Mouse (Mus musculus) MEL (cell line): Measurements from ENCODE around the gene Fmo6. TPM values are rescaled to one million over a fixed set of nuclear protein-coding genes. Genes with fewer than 3 reads are reported as not detected.

ENCODE experiments used
- DNase-seq: peaks from one replicate; pipeline ENCODE4 v3.0.0; 2011; ENCODE audit warnings: low read depth, low spot score
- H3K27ac ChIP-seq: 2 replicates; pipeline ENCODE4 v1.5.1; 2012; ENCODE audit warnings: low read depth, mild to moderate bottlenecking, control low read depth, low read length, moderate library complexity; ENCODE audit not compliant: control insufficient read depth
- H3K27me3 ChIP-seq, 2 experiments: fragments of 150-350 bp in 1 of 2; sonication (generic) in 1 of 2; 2 replicates each; pipeline ENCODE4 v1.6.1; 2012; ENCODE audit warnings: low read length in 2 of 2, mild to moderate bottlenecking in 2 of 2, improper control_type of control experiment in 1 of 2, moderate library complexity in 1 of 2; ENCODE audit not compliant: insufficient read depth in 2 of 2, control insufficient read depth in 1 of 2
- H3K36me3 ChIP-seq, 2 experiments: 2 replicates each; pipeline ENCODE4 v1.6.1; 2012 to 2014; ENCODE audit warnings: low read length in 2 of 2, improper control_type of control experiment in 1 of 2, inconsistent platforms in 1 of 2, mild to moderate bottlenecking in 1 of 2; ENCODE audit not compliant: insufficient read depth in 2 of 2, control insufficient read depth in 1 of 2
- H3K4me1 ChIP-seq, 2 experiments: fragments of 150-350 bp in 1 of 2; sonication (generic) in 1 of 2; 2 replicates each; pipeline ENCODE4 v1.6.1; 2012; ENCODE audit warnings: low read length in 2 of 2, improper control_type of control experiment in 1 of 2, mild to moderate bottlenecking in 1 of 2; ENCODE audit not compliant: insufficient read depth in 2 of 2, control insufficient read depth in 1 of 2
- H3K4me3 ChIP-seq, 2 experiments: fragments of 150-350 bp in 1 of 2; sonication (generic) in 1 of 2; 2 replicates each; pipeline ENCODE4 v1.5.1; 2012; ENCODE audit warnings: low read depth in 2 of 2, low read length in 2 of 2, mild to moderate bottlenecking in 2 of 2, moderate library complexity in 2 of 2, control low read depth in 1 of 2, improper control_type of control experiment in 1 of 2; ENCODE audit not compliant: control insufficient read depth in 1 of 2, insufficient read depth in 1 of 2
- H3K79me2 ChIP-seq: 2 replicates; pipeline ENCODE4 v1.6.1; 2012; ENCODE audit warnings: mild to moderate bottlenecking, low read length, moderate library complexity; ENCODE audit not compliant: control insufficient read depth, poor library complexity, insufficient read depth
- H3K9ac ChIP-seq: 2 replicates; pipeline ENCODE4 v1.6.1; 2012; ENCODE audit warnings: low read depth, mild to moderate bottlenecking, control low read depth, low read length, moderate library complexity; ENCODE audit not compliant: control insufficient read depth, poor library complexity, severe bottlenecking
- H3K9me3 ChIP-seq: fragments of 150-350 bp; sonication (generic); replicated peaks from 2 replicates; pipeline ENCODE4 v1.6.1; 2012; ENCODE audit warnings: mild to moderate bottlenecking, low read length, improper control_type of control experiment, moderate library complexity; ENCODE audit not compliant: insufficient read depth
- CHD2 ChIP-seq: IDR thresholded peaks from 2 replicates; pipeline ENCODE4 v1.6.1; 2011; ENCODE audit warnings: low read length, improper control_type of control experiment
- CTCF ChIP-seq, 3 experiments: IDR thresholded peaks in 2 of 3; conservative IDR thresholded peaks in 1 of 3; 2 replicates each; pipeline ENCODE4 v1.5.1; 2011 to 2012; ENCODE audit warnings: low read length in 3 of 3, low read depth in 2 of 3, mild to moderate bottlenecking in 2 of 3, improper control_type of control experiment in 1 of 3, inconsistent platforms in 1 of 3, mixed read lengths in 1 of 3, moderate library complexity in 1 of 3; ENCODE audit not compliant: control insufficient read depth in 1 of 3, insufficient read depth in 1 of 3, poor library complexity in 1 of 3, severe bottlenecking in 1 of 3
- EP300 ChIP-seq, 2 experiments: IDR thresholded peaks; 2 replicates each; pipeline ENCODE4 v1.6.1; 2011; ENCODE audit warnings: improper control_type of control experiment in 2 of 2, low read length in 2 of 2, low read depth in 1 of 2, mild to moderate bottlenecking in 1 of 2
- ETS1 ChIP-seq: IDR thresholded peaks from 2 replicates; pipeline ENCODE4 v1.6.1; 2012; ENCODE audit warnings: low read depth, mild to moderate bottlenecking, inconsistent platforms, low read length, improper control_type of control experiment, moderate library complexity
- GABPA ChIP-seq: IDR thresholded peaks from 2 replicates; pipeline ENCODE4 v1.6.1; 2012; ENCODE audit warnings: low read depth, mild to moderate bottlenecking, inconsistent platforms, low read length, improper control_type of control experiment, moderate library complexity
- GATA1 ChIP-seq: IDR thresholded peaks from 2 replicates; pipeline ENCODE4 v1.6.1; 2011; ENCODE audit warnings: low read depth, low read length, improper control_type of control experiment
- HCFC1 ChIP-seq: IDR thresholded peaks from 2 replicates; pipeline ENCODE4 v1.6.1; 2012; ENCODE audit warnings: low read depth, mild to moderate bottlenecking, inconsistent platforms, low read length, improper control_type of control experiment, moderate library complexity
- JUND ChIP-seq: IDR thresholded peaks from 2 replicates; pipeline ENCODE4 v1.6.1; 2011; ENCODE audit warnings: low read depth, mild to moderate bottlenecking, improper control_type of control experiment, low read length
- KAT2A ChIP-seq: conservative IDR thresholded peaks from 2 replicates; pipeline ENCODE4 v1.6.1; 2012; ENCODE audit warnings: low read depth, low read length, improper control_type of control experiment, inconsistent platforms
- MAFK ChIP-seq: IDR thresholded peaks from 2 replicates; pipeline ENCODE4 v1.6.1; 2011; ENCODE audit warnings: low read depth, mild to moderate bottlenecking, low read length, improper control_type of control experiment, borderline replicate concordance
- MAX ChIP-seq: IDR thresholded peaks from 2 replicates; pipeline ENCODE4 v1.6.1; 2011; ENCODE audit warnings: low read length, improper control_type of control experiment
- MAZ ChIP-seq: IDR thresholded peaks from 2 replicates; pipeline ENCODE4 v1.6.1; 2012; ENCODE audit warnings: low read depth, mild to moderate bottlenecking, inconsistent platforms, low read length, improper control_type of control experiment
- MEF2A ChIP-seq: IDR thresholded peaks from 2 replicates; pipeline ENCODE4 v1.6.1; 2014; ENCODE audit warnings: low read depth, mild to moderate bottlenecking, inconsistent platforms, low read length, improper control_type of control experiment; ENCODE audit not compliant: poor library complexity, insufficient replicate concordance, severe bottlenecking; ENCODE audit errors: extremely low read depth
- MYB ChIP-seq: IDR thresholded peaks from 2 replicates; pipeline ENCODE4 v1.6.1; 2011; ENCODE audit warnings: mild to moderate bottlenecking, low read depth, low read length, improper control_type of control experiment
- MYC ChIP-seq: IDR thresholded peaks from 2 replicates; pipeline ENCODE4 v1.6.1; 2011; ENCODE audit warnings: low read depth, mild to moderate bottlenecking, low read length, improper control_type of control experiment, moderate library complexity
- NELFE ChIP-seq: IDR thresholded peaks from 2 replicates; pipeline ENCODE4 v1.6.1; 2011; ENCODE audit warnings: low read depth, low read length, improper control_type of control experiment
- NRF1 ChIP-seq: IDR thresholded peaks from 2 replicates; pipeline ENCODE4 v1.6.1; 2014; ENCODE audit warnings: low read depth, mild to moderate bottlenecking, inconsistent platforms, low read length, improper control_type of control experiment, moderate library complexity; ENCODE audit not compliant: poor library complexity, insufficient read depth, severe bottlenecking
- POLR2A ChIP-seq, 2 experiments: IDR thresholded peaks; 2 replicates each; pipeline ENCODE4 v1.6.1; 2011 to 2012; ENCODE audit warnings: low read length in 2 of 2, mild to moderate bottlenecking in 2 of 2, control low read depth in 1 of 2, improper control_type of control experiment in 1 of 2, low read depth in 1 of 2, moderate library complexity in 1 of 2; ENCODE audit not compliant: control insufficient read depth in 1 of 2, insufficient read depth in 1 of 2, poor library complexity in 1 of 2
- POLR2AphosphoS5 ChIP-seq: IDR thresholded peaks from 2 replicates; pipeline ENCODE4 v1.6.1; 2012; ENCODE audit warnings: low read depth, borderline replicate concordance, mild to moderate bottlenecking, inconsistent platforms, low read length, moderate library complexity, mixed read lengths
- RAD21 ChIP-seq: IDR thresholded peaks from 2 replicates; pipeline ENCODE4 v1.6.1; 2011; ENCODE audit warnings: mild to moderate bottlenecking, low read depth, low read length, improper control_type of control experiment
- RCOR1 ChIP-seq: IDR thresholded peaks from 2 replicates; pipeline ENCODE4 v1.6.1; 2012; ENCODE audit warnings: low read depth, mild to moderate bottlenecking, inconsistent platforms, low read length, improper control_type of control experiment
- SIN3A ChIP-seq: IDR thresholded peaks from 2 replicates; pipeline ENCODE4 v1.6.1; 2012; ENCODE audit warnings: low read length, improper control_type of control experiment, inconsistent platforms
- SMC3 ChIP-seq: IDR thresholded peaks from 2 replicates; pipeline ENCODE4 v1.6.1; 2011; ENCODE audit warnings: low read depth, low read length, improper control_type of control experiment
- TBP ChIP-seq: IDR thresholded peaks from 2 replicates; pipeline ENCODE4 v1.8.0; 2011; ENCODE audit warnings: low read depth, low read length, improper control_type of control experiment
- TCF12 ChIP-seq: IDR thresholded peaks from 2 replicates; pipeline ENCODE4 v1.6.1; 2014; ENCODE audit warnings: low read depth, mild to moderate bottlenecking, inconsistent platforms, low read length, improper control_type of control experiment, moderate library complexity
- USF2 ChIP-seq, 2 experiments: IDR thresholded peaks; 2 replicates each; pipeline ENCODE4 v1.6.1; 2011 to 2012; ENCODE audit warnings: improper control_type of control experiment in 2 of 2, low read length in 2 of 2, borderline replicate concordance in 1 of 2, inconsistent platforms in 1 of 2, low read depth in 1 of 2, mild to moderate bottlenecking in 1 of 2; ENCODE audit not compliant: insufficient read depth in 1 of 2
- ZC3H11A ChIP-seq: IDR thresholded peaks from 2 replicates; pipeline ENCODE4 v1.6.1; 2012; ENCODE audit warnings: low read depth, mild to moderate bottlenecking, inconsistent platforms, low read length, improper control_type of control experiment
- ZNF384 ChIP-seq: IDR thresholded peaks from 2 replicates; pipeline ENCODE4 v1.6.1; 2012; ENCODE audit warnings: low read depth, mild to moderate bottlenecking, inconsistent platforms, low read length, improper control_type of control experiment
- polyA plus RNA-seq, 2 experiments: library from polyadenylated mRNA; stranded (reverse) in 1 of 2; unstranded in 1 of 2; fragments of >175 nt in 1 of 2; fragments of >200 nt in 1 of 2; gene quantifications; 2 replicates each; pipeline versions ENCODE4 v1.2.1 to v1.2.4; 2012; ENCODE audit warnings: low replicate concordance in 2 of 2, low read depth in 1 of 2; ENCODE audit not compliant: insufficient read length in 2 of 2, insufficient read depth in 1 of 2, missing spikeins in 1 of 2
- total RNA-seq: library from RNA; depleted of rRNA; stranded (reverse); fragments of 300-350 nt; gene quantifications from 2 replicates; pipeline ENCODE4 v1.2.3, GENCODE M21; 2012

Gene Fmo6
- total and polyA plus RNA-seq, 3 experiments = not detected

GRCm38 (mm10) chr1:162984428-162984827 lies 47.1 kb upstream of the Fmo6 start, which contains the start of gene Fmo3:
Gene Fmo3, minus strand, starts transcription at chr1:162984528.
- Histone ChIP-seq H3K27ac (no peak within 1 kb of the TSS), H3K4me1 (no peaks in the 10 kb centered on the region), H3K79me2 (no peaks in the 10 kb centered on the region), H3K27me3 (no peaks in the 10 kb centered on the region), H3K9me3 (no peaks in the 10 kb centered on the region), H3K9ac (no peak within 1 kb of the TSS), H3K4me3 (no peak within 1 kb of the TSS), H3K36me3 (no peaks in the 10 kb centered on the region)
- DNase-seq = no peak
- no peak for TF ChIP-seq MYC
- TF ChIP-seq NELFE = no peak
- TF ChIP-seq ZC3H11A = no peak
- TF ChIP-seq MAZ = no peak
- TF ChIP-seq POLR2A (IDR thresholded peaks at IDR 0.05; ENCODE audit: control insufficient read depth in 1 of 2, insufficient read depth in 1 of 2, low read depth in 1 of 2, low read length in 2 of 2, poor library complexity in 1 of 2) = no peak
- no peak for TF ChIP-seq ZNF384
- TF ChIP-seq RAD21 = no peak
- no peak for TF ChIP-seq ETS1
- no peak for TF ChIP-seq GATA1
- no peak for TF ChIP-seq TCF12
- no peak for TF ChIP-seq POLR2AphosphoS5
- TF ChIP-seq KAT2A = no peak
- TF ChIP-seq HCFC1 = no peak
- no peak for TF ChIP-seq NRF1
- no peak for TF ChIP-seq MEF2A
- TF ChIP-seq EP300 (IDR thresholded peaks at IDR 0.05; ENCODE audit: low read depth in 1 of 2, low read length in 2 of 2) = no peak
- TF ChIP-seq MAX = no peak
- no peak for TF ChIP-seq JUND
- TF ChIP-seq, all 39 proteins: peak for 0

GRCm38 (mm10) chr1:162963556-162963955 lies 26.2 kb upstream of the Fmo6 start:
- DNase-seq = no peak
- Histone ChIP-seq H3K9ac (no peak overlapping the region), H3K9me3 (no peaks in the 10 kb centered on the region), H3K79me2 (no peaks in the 10 kb centered on the region), H3K27me3 (no peaks in the 10 kb centered on the region), H3K27ac (no peak overlapping the region), H3K4me1 (no peaks in the 10 kb centered on the region), H3K36me3 (no peaks in the 10 kb centered on the region), H3K4me3 (no peak overlapping the region)
- TF ChIP-seq TBP (no peak), RAD21 (no peak), MYB (no peak), USF2 (IDR thresholded peaks at IDR 0.05; ENCODE audit: borderline replicate concordance in 1 of 2, insufficient read depth in 1 of 2, low read depth in 1 of 2, low read length in 2 of 2) (no peak), SMC3 (no peak), GABPA (no peak), CTCF (IDR thresholded peaks at IDR 0.05 in 2 of 3, conservative IDR thresholded peaks at IDR 0.05 in 1 of 3; ENCODE audit: control insufficient read depth in 1 of 3, insufficient read depth in 1 of 3, low read depth in 2 of 3, low read length in 3 of 3, poor library complexity in 1 of 3, severe bottlenecking in 1 of 3) (no peak), MAZ (no peak), KAT2A (no peak), ZC3H11A (no peak), SIN3A (no peak), NELFE (no peak), RCOR1 (no peak), MYC (no peak), POLR2AphosphoS5 (no peak), CHD2 (no peak), MAFK (no peak)
